Mouse (Mus musculus) liver, postnatal 0 days (tissue): ENCODE measurements around the gene Dio3.
A peak's percentile ranks its signal among the peaks of the same experiment; 100 is the strongest.

ENCODE experiments used
- CTCF ChIP-seq: sonication (generic); IDR thresholded peaks from 2 replicates; pipeline ENCODE4 v1.5.1; 2016; ENCODE audit warnings: antibody characterized with exemption, low read depth
- EP300 ChIP-seq: IDR thresholded peaks from 2 replicates; pipeline ENCODE4 v1.6.1; 2016; ENCODE audit warnings: antibody characterized with exemption, low read depth, mild to moderate bottlenecking

GRCm38 (mm10) chr12:110277965-110278307, 932 bp upstream of the Dio3 start:
- TF ChIP-seq CTCF, result peak; percentile 33; the same call in 1 of the 2 replicates
- no peak for TF ChIP-seq EP300
